Mouse (Mus musculus) cortical plate, adult 2 months (tissue): ENCODE results near the gene Hrk. TPM values are rescaled to one million over a fixed set of nuclear protein-coding genes. Genes with fewer than 3 reads are reported as not detected.

Experiments
- H3K27ac ChIP-seq: fragments of 200-500 bp; 2 replicates; pipeline ENCODE4 v1.5.1; 2012; ENCODE audit warnings: low read length, control low read depth, inconsistent platforms; ENCODE audit not compliant: insufficient read depth
- H3K4me1 ChIP-seq: fragments of 200-500 bp; 2 replicates; pipeline ENCODE4 v1.6.1; 2011; ENCODE audit warnings: low read length; ENCODE audit not compliant: control insufficient read depth, insufficient read depth
- H3K4me3 ChIP-seq: fragments of 200-500 bp; 2 replicates; pipeline ENCODE4 v1.5.1; 2011; ENCODE audit warnings: mild to moderate bottlenecking, low read length, control low read depth; ENCODE audit not compliant: insufficient read depth
- CTCF ChIP-seq: fragments of 200-500 bp; IDR thresholded peaks from 2 replicates; pipeline ENCODE4 v1.5.1; 2011; ENCODE audit warnings: mild to moderate bottlenecking, control low read depth, low read length; ENCODE audit not compliant: insufficient read depth; ENCODE audit errors: extremely low read depth
- POLR2A ChIP-seq: fragments of 200-500 bp; IDR thresholded peaks from 2 replicates; pipeline ENCODE4 v1.6.1; 2011; ENCODE audit warnings: mild to moderate bottlenecking, low read length, control low read depth; ENCODE audit not compliant: insufficient read depth; ENCODE audit errors: extremely low read depth
- polyA plus RNA-seq: library from polyadenylated mRNA; depleted of rRNA; stranded (reverse); fragments of >200 nt; gene quantifications from 2 replicates; pipeline ENCODE4 v1.2.3, GENCODE M21; 2012; rRNA removed

The Hrk gene
- polyA plus RNA-seq, 1 experiment: 15.5 TPM

DNA sequence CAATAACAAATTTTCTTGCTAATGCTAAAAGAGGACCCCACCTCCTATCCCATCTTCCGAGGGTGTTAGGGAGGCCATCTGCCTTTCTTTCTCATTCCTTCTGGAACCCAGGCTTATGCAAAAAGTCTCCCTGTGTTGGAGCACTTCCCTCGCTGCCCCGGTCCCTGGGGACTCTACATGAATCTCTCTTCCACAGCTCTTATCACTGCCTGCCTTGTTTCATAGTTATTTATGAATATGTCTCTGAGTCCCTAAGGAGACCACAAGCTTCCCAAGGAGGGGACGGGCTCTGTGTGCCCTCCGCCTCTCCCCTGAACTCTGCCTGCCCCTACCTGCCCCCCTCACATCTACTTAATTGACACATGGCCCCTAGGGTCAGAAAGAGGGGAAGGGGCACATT is 35.2 kb downstream of the Hrk start:
- Histone ChIP-seq H3K27ac (no peak overlapping the region), H3K4me3 (no peak overlapping the region), H3K4me1 (no peaks in the 10 kb centered on the region)
- no peak for TF ChIP-seq CTCF
- no peak for TF ChIP-seq POLR2A

DNA sequence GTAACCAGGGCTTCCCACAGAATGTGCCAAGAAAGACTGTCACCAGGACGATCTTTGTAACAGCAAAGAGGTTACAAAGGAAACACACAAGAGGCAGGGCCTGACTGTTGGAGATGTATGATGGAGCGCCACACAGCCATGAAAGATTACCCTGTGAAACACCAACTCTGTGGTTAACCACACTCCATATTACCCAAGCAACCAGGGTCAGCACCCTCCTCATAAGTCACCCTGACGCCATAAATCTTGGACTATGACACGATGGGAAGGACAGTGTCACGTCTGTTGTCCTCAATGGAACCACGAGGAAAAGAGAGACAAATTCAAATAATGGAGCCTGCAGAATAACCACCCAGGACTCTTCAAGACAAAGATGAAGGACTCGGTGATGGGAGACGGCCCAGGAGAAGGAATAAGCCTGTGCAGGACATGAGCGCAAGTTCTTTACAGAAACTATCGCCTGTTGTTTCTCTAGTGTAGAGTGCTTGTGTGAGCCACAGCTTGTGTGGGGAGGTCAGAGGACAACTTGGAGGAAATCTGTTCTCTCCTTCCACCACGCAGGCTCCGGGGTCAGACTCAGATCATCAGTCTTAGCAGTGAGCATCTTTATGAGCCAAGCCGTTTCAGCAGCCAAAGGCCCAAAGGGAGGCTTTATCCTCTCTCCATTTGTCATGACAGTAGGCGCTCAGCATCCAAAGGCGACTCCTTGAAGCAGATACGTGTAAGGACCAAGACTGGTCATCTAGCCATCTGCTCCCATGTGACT is 40.4 kb downstream of the Hrk start:
- Histone ChIP-seq H3K4me1 (no peaks in the 10 kb centered on the region), H3K4me3 (no peak overlapping the region), H3K27ac (no peak overlapping the region)
- TF ChIP-seq CTCF (no peak), POLR2A (no peak)

DNA sequence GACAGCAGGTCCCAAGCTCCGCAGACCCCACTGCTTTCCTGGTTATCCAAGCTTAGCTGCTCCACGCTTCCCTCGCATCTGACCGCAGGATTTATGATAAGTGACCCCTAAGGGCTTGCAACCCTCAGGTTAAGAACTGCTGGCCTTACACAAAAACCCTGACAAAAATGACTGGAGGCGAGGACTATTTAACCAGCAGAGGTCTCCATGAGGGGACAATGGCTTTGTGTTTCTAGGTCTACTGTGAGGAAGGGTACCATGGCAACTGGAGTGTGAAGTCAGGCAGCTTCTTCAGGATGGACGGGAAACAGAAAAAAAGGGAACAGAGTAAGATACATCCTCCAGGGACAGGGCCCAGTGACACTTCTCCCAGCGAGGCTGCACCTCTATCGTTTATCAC is 41.4 kb downstream of the Hrk start:
- no peak overlapping the region for H3K4me3 ChIP-seq

GRCm38 (mm10) chr5:118214012-118214411 is 49.6 kb downstream of the Hrk start:
- TF ChIP-seq CTCF (no peak), POLR2A (no peak)
- Histone ChIP-seq H3K4me1 (peaks cover 3% of the 10 kb centered on the region), H3K27ac (peak overlapping the region; percentile 24), H3K4me3 (peak overlapping the region; percentile 23; the same call in 1 of the 2 replicates)

More for the DNA sequence above, 41.4 kb downstream of the Hrk start:
- no peak for TF ChIP-seq CTCF
- no peak for TF ChIP-seq POLR2A
- Histone ChIP-seq H3K4me1 (no peaks in the 10 kb centered on the region), H3K27ac (no peak overlapping the region)

DNA sequence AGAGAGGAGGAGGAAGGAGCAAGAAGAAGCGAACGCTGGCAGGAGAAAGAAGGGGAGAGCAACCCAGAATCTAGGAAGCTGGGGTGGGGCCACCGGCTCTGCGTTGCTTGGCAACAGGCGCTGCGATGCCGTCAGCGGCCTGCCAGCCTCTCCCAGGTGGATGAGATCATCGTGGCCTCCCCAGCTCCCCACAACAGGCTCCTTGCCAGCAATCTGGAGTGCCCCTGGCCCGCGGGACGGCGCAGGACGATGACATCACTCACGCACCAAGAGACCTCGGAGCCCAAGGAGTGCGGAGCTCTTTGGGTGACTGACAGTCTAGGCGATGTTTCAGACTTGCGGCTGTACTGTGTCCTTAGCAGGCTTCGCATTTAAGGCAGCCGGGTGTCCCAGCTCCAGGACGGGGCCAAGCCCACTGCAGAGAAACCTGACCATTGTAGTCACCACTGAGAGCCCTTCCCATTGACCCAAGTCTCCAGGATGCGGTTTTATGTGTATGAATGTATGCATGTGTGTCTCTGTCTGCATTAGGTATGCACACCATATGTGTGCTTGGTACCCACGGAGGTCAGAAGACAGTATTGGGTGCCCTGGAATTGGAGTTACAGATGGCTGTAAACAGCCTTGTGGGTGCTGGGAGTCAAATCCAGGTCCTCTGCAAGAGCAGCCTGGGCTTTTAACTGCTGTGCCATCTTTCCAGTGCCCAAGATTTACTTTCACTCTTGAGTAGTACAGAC is 50.1 kb downstream of the Hrk start:
- no peak for TF ChIP-seq CTCF
- TF ChIP-seq POLR2A: no peak
- peak overlapping the region; percentile 70 for H3K27ac ChIP-seq
- peaks cover 3% of the 10 kb centered on the region for H3K4me1 ChIP-seq
- H3K4me3 ChIP-seq: peak overlapping the region; percentile 23

DNA sequence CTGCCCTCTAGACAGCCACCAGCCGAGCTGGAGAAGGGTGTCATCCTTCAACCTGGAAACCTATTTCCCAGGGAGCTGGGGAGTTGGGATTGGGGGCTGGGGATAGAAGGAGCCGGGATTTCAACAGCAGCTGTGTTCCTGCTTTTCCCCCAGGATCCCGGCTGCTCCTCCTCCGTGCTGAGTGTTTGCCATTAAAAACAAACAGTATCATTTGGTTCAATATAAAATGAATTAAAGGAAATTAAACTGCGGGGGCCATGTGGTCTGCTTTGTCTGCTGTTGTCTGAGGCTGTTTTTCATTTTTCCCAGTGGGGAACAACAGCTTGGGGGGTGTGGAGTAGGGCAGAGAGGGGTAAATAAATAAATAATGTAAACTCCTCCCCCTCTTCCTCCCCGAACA is 53.0 kb downstream of the Hrk start:
- peaks cover 3% of the 10 kb centered on the region for H3K4me1 ChIP-seq
- no peak overlapping the region for H3K4me3 ChIP-seq
- TF ChIP-seq POLR2A: no peak
- TF ChIP-seq CTCF: no peak
- no peak overlapping the region for H3K27ac ChIP-seq

DNA sequence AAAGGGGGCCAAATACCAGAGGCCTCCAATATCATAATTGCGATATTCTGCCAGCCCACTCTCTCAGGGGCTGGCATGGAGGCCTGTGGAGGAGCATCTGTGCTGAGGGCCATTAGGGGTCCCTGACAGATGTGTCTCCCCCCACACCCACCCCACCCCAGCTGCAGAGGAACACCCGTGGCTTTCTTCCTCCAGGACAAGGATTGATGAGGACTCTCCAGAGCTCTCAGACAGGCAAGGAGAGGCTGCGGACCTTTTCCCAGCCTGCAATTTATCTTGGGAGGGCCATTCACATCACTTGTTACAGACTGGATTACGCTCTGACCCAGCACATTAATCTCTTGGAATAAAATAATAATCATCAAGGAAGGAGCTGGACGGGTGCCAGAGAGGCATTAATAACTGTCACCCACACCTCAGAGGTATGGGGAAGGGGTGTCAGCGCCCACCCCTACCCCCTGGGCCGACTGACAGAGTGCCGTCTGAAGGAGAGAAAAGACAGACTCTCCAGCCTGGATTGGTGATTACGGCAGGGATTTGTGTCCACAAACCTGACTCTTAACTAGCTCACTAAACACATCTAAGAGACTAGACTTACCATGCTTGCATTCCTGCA is 58.8 kb downstream of the Hrk start:
- H3K4me1 ChIP-seq: no peaks in the 10 kb centered on the region
- no peak for TF ChIP-seq CTCF
- no peak for TF ChIP-seq POLR2A
- no peak overlapping the region for H3K27ac ChIP-seq
- no peak overlapping the region for H3K4me3 ChIP-seq

GRCm38 (mm10) chr5:118230071-118230611 is 65.7 kb downstream of the Hrk start:
- Histone ChIP-seq H3K4me3 (no peak overlapping the region), H3K27ac (no peak overlapping the region), H3K4me1 (no peaks in the 10 kb centered on the region)
- no peak for TF ChIP-seq CTCF

GRCm38 (mm10) chr5:118236891-118237290 is 72.4 kb downstream of the Hrk start:
- TF ChIP-seq POLR2A (no peak), CTCF (no peak)
- H3K4me1 ChIP-seq: no peaks in the 10 kb centered on the region
- no peak overlapping the region for H3K27ac ChIP-seq
- H3K4me3 ChIP-seq: no peak overlapping the region

Other genes starting within 250 kb of the Hrk start
- 90.4 and 92.1 TPM in 2 replicates for gene Fbxo21, start 187.9 kb upstream of the Hrk start, polyA plus RNA-seq
- gene Tesc, start 136.9 kb upstream of the Hrk start, polyA plus RNA-seq: 47.6 and 54.6 TPM in 2 replicates
- 31.8 and 31.9 TPM in 2 replicates for gene Fbxw8, start 9.2 kb upstream of the Hrk start, polyA plus RNA-seq
- 61.3 and 61.6 TPM in 2 replicates for gene Rnft2, start 80.5 kb downstream of the Hrk start, polyA plus RNA-seq
- gene 2410131K14Rik, start 80.6 kb downstream of the Hrk start, polyA plus RNA-seq: 13.6 and 15.0 TPM in 2 replicates